Mouse (Mus musculus) stomach, postnatal 0 days (tissue): ENCODE results near the gene Olfr102. TPM values are rescaled to one million over a fixed set of nuclear protein-coding genes. Genes with fewer than 3 reads are reported as not detected.
A peak's percentile ranks its signal among the peaks of the same experiment; 100 is the strongest.

ENCODE experiments used
- ATAC-seq: fragments of 200-750 bp; cut with Nextera tagmentation; 2 replicates; pipeline ENCODE4 v1.8.0; 2017; ENCODE audit not compliant: low FRiP score, low TSS enrichment
- DNase-seq: peaks from one replicate; pipeline ENCODE4 v3.0.0-alpha.2; 2016; ENCODE audit warnings: low spot score
- H3K27ac ChIP-seq: fragments of 300-500 bp; sonication (generic); replicated peaks from 2 replicates; pipeline ENCODE4 v1.5.1; 2014; ENCODE audit warnings: mild to moderate bottlenecking, control low read depth
- H3K27me3 ChIP-seq: fragments of 300-500 bp; sonication (generic); 2 replicates; pipeline ENCODE4 v1.6.1; 2014; ENCODE audit warnings: low read length; ENCODE audit not compliant: control insufficient read depth, insufficient read depth
- H3K36me3 ChIP-seq: fragments of 300-500 bp; sonication (generic); 2 replicates; pipeline ENCODE4 v1.6.1; 2014; ENCODE audit warnings: low read length, mixed read lengths; ENCODE audit not compliant: control insufficient read depth, insufficient read depth
- H3K4me1 ChIP-seq: fragments of 300-500 bp; sonication (generic); replicated peaks from 2 replicates; pipeline ENCODE4 v1.6.1; 2014; ENCODE audit warnings: antibody characterized with exemption; ENCODE audit not compliant: control insufficient read depth, insufficient read depth
- H3K4me2 ChIP-seq: fragments of 300-500 bp; sonication (generic); replicated peaks from 2 replicates; pipeline ENCODE4 v1.6.1; 2014; ENCODE audit warnings: low read depth, mild to moderate bottlenecking, control low read depth, moderate library complexity
- H3K4me3 ChIP-seq: fragments of 300-500 bp; sonication (generic); 2 replicates; pipeline ENCODE4 v1.5.1; 2014; ENCODE audit warnings: low read depth, low read length, control low read depth
- H3K9ac ChIP-seq: fragments of 300-500 bp; sonication (generic); 2 replicates; pipeline ENCODE4 v1.6.1; 2014; ENCODE audit warnings: mild to moderate bottlenecking, low read length, control low read depth, mixed read lengths
- H3K9me3 ChIP-seq: fragments of 300-500 bp; sonication (generic); 2 replicates; pipeline ENCODE4 v1.6.1; 2016; ENCODE audit warnings: low read length; ENCODE audit not compliant: control insufficient read depth
- CTCF ChIP-seq: IDR thresholded peaks from 2 replicates; pipeline ENCODE4 v1.5.1; 2016; ENCODE audit warnings: antibody characterized with exemption, low read depth, mild to moderate bottlenecking, moderate library complexity
- EP300 ChIP-seq: optimal IDR thresholded peaks from 2 replicates; pipeline ENCODE3; 2016; ENCODE audit warnings: antibody characterized with exemption
- WGBS: fragments of 180-500 bp; shearing (Covaris S2); extraction: QIAGEN DNeasy Blood & Tissue Kit; methylation state at CpG from one replicate; pipeline ENCODE4 v1.1.7; 2014; 5-methylcytosine and 5-hydroxymethylcytosine counted together
- polyA plus RNA-seq: library from polyadenylated mRNA; unstranded; fragments of >200 nt; fragmentation: Nextera tagmentation; extraction: Ambion mirVana; gene quantifications from 2 replicates; pipeline ENCODE4 v1.2.1, GENCODE M21; 2015

Gene Olfr102
- polyA plus RNA-seq, 1 experiment from 2014 or later = not detected

DNA sequence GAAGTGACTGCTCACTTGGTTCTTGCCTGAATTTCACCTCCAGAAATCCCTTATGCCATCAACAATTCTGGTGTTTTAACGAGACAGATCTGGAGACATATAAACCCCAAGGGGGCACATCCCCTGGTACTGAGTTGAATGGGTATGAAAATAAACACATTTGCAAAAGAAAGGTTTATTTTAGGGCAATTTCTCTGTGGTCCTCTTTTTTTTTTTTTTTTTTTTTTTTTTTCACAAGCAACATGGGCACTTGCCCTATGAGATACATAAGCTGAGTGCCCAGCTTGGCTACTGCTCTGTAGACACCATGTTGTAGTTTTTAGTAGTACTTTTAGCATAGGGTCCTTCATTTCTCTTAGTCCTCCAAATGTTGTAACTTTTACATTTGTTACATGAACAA lies 33.5 kb downstream of the Olfr102 start, which contains the start of gene Olfr99:
Olfr99 (minus strand) TSS at position 101 of the 400 bp plus-strand sequence.
- Histone ChIP-seq H3K4me1 (no peaks in the 10 kb centered on the region), H3K27ac (no peak within 1 kb of the TSS), H3K9ac (no peak within 1 kb of the TSS), H3K27me3 (no peaks in the 10 kb centered on the region), H3K9me3 (no peaks in the 10 kb centered on the region), H3K36me3 (no peaks in the 10 kb centered on the region), H3K4me3 (no peak within 1 kb of the TSS), H3K4me2 (no peak within 1 kb of the TSS)
- 89% methylated on average over 1 of the region's 1 CpGs for WGBS
- DNase-seq = no peak
- TF ChIP-seq EP300 (no peak), CTCF (no peak)
- no peak for ATAC-seq

GRCm38 (mm10) chr17:37280331-37280730 lies 36.5 kb downstream of the Olfr102 start:
- ATAC-seq = no peak
- Histone ChIP-seq H3K27ac (no peak overlapping the region), H3K4me2 (no peak overlapping the region), H3K27me3 (no peaks in the 10 kb centered on the region), H3K36me3 (no peaks in the 10 kb centered on the region), H3K9me3 (no peaks in the 10 kb centered on the region), H3K4me1 (no peaks in the 10 kb centered on the region), H3K4me3 (no peak overlapping the region), H3K9ac (no peak overlapping the region)
- no peak for DNase-seq
- TF ChIP-seq EP300 (no peak), CTCF (no peak)
- WGBS = 72% methylated on average over 1 of the region's 1 CpGs

GRCm38 (mm10) chr17:37276573-37276972 lies 40.3 kb downstream of the Olfr102 start:
- Histone ChIP-seq H3K4me2 (no peak overlapping the region), H3K27ac (no peak overlapping the region), H3K4me1 (no peaks in the 10 kb centered on the region), H3K27me3 (no peaks in the 10 kb centered on the region), H3K9me3 (no peaks in the 10 kb centered on the region), H3K4me3 (no peak overlapping the region), H3K36me3 (no peaks in the 10 kb centered on the region), H3K9ac (no peak overlapping the region)
- ATAC-seq = no peak
- DNase-seq = no peak
- TF ChIP-seq CTCF (no peak), EP300 (no peak)

GRCm38 (mm10) chr17:37275626-37276248 lies 41.1 kb downstream of the Olfr102 start:
- no peaks in the 10 kb centered on the region for H3K4me1 ChIP-seq
- H3K27me3 ChIP-seq = no peaks in the 10 kb centered on the region
- H3K27ac ChIP-seq = no peak overlapping the region
- H3K36me3 ChIP-seq = no peaks in the 10 kb centered on the region
- DNase-seq (no peak), ATAC-seq (no peak)
- H3K9ac ChIP-seq = no peak overlapping the region
- no peak overlapping the region for H3K4me2 ChIP-seq
- WGBS = 78% methylated on average over 2 of the region's 2 CpGs
- no peaks in the 10 kb centered on the region for H3K9me3 ChIP-seq
- TF ChIP-seq EP300 (no peak), CTCF (no peak)
- no peak overlapping the region for H3K4me3 ChIP-seq

GRCm38 (mm10) chr17:37270702-37271092 lies 46.2 kb downstream of the Olfr102 start:
- H3K4me1 ChIP-seq = no peaks in the 10 kb centered on the region
- H3K27me3 ChIP-seq = no peaks in the 10 kb centered on the region
- H3K4me3 ChIP-seq = peak overlapping the region; percentile 63
- H3K27ac ChIP-seq = no peak overlapping the region
- WGBS = 64% methylated on average over 8 of the region's 8 CpGs
- H3K4me2 ChIP-seq = peak overlapping the region; percentile 97
- TF ChIP-seq CTCF (no peak), EP300 (no peak)
- H3K36me3 ChIP-seq = no peaks in the 10 kb centered on the region
- DNase-seq (peak; percentile 48), ATAC-seq (peak; percentile 75)
- peak overlapping the region; percentile 56 for H3K9ac ChIP-seq
- H3K9me3 ChIP-seq = no peaks in the 10 kb centered on the region

DNA sequence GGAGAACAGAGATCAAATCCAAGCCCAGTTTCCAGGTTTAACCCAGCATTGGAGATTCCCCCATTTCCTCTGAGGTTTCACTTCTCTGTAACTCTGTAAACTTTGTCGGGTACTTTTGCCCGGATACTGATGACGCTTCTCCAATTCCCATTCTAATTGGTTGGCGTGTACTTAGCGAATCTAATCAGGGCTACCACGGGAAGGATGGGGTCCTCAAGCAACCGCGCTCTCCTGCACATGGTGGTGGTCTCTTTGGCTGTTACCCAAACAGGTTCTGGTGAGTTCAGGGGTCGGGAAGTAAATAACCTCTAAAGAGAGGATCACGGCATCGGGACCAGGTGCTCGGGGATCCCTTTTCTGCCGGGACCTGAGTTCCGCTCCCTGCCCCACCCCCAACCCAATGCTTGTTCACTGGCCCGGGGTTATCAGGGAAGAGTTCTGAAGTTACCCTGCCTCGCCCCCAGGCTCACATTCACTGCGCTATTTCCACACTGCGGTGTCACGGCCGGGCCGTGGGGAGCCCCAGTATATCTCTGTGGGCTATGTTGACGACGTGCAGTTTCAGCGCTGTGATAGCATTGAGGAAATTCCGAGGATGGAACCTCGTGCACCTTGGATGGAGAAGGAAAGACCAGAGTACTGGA lies 46.7 kb downstream of the Olfr102 start, which contains the start of gene H2-M3:
H2-M3 (plus strand) TSS at position 163 of the 644 bp plus-strand sequence.
- Histone ChIP-seq H3K27ac (no peak within 1 kb of the TSS), H3K9me3 (no peaks in the 10 kb centered on the region), H3K4me2 (peak within 1 kb of the TSS; percentile 97), H3K36me3 (no peaks in the 10 kb centered on the region), H3K4me3 (peak within 1 kb of the TSS; percentile 63), H3K9ac (peak within 1 kb of the TSS; percentile 56), H3K27me3 (no peaks in the 10 kb centered on the region), H3K4me1 (no peaks in the 10 kb centered on the region)
- no peak for TF ChIP-seq EP300
- no peak for TF ChIP-seq CTCF
- 2% methylated on average over 26 of the region's 26 CpGs for whole genome bisulfite sequencing
- peak; percentile 92 for ATAC-seq
- peak; percentile 87 for DNase-seq
